Mouse (Mus musculus) intestine, embryonic 14.5 days (tissue): ENCODE results near the gene Babam1. TPM values are rescaled to one million over a fixed set of nuclear protein-coding genes. Genes with fewer than 3 reads are reported as not detected.

Experiments
- ATAC-seq: fragments of 200-750 bp; cut with Nextera tagmentation; replicated peaks from 2 replicates; pipeline ENCODE4 v1.8.0; 2017; ENCODE audit warnings: low read depth, moderate number of reproducible peaks, moderate TSS enrichment, moderate library complexity; ENCODE audit not compliant: low FRiP score, low TSS enrichment
- DNase-seq: peaks from one replicate; pipeline ENCODE4 v3.0.0-alpha.2; 2018; ENCODE audit warnings: low spot score
- H3K27ac ChIP-seq: fragments of 300-500 bp; sonication (generic); 2 replicates; pipeline ENCODE4 v1.5.1; 2014; ENCODE audit warnings: low read depth, mild to moderate bottlenecking, control low read depth
- H3K27me3 ChIP-seq: fragments of 300-500 bp; sonication (generic); replicated peaks from 2 replicates; pipeline ENCODE4 v1.6.1; 2014; ENCODE audit warnings: low read length, control low read depth; ENCODE audit not compliant: control insufficient read depth, insufficient read depth
- H3K36me3 ChIP-seq: fragments of 300-500 bp; sonication (generic); 2 replicates; pipeline ENCODE4 v1.6.1; 2014; ENCODE audit warnings: low read length, control low read depth; ENCODE audit not compliant: control insufficient read depth, insufficient read depth
- H3K4me1 ChIP-seq: fragments of 300-500 bp; sonication (generic); replicated peaks from 2 replicates; pipeline ENCODE4 v1.6.1; 2014; ENCODE audit warnings: low read length, control low read depth, mixed read lengths; ENCODE audit not compliant: control insufficient read depth, insufficient read depth
- H3K4me2 ChIP-seq: fragments of 300-500 bp; sonication (generic); 2 replicates; pipeline ENCODE4 v1.6.1; 2014; ENCODE audit warnings: low read length
- H3K4me3 ChIP-seq: fragments of 300-500 bp; sonication (generic); 2 replicates; pipeline ENCODE4 v1.5.1; 2014; ENCODE audit warnings: low read depth, low read length, control low read depth, mixed read lengths
- H3K9ac ChIP-seq: fragments of 300-500 bp; sonication (generic); 2 replicates; pipeline ENCODE4 v1.6.1; 2014; ENCODE audit warnings: mild to moderate bottlenecking, low read length
- H3K9me3 ChIP-seq: fragments of 300-500 bp; sonication (generic); 2 replicates; pipeline ENCODE4 v1.6.1; 2016; ENCODE audit warnings: low read length, control low read depth; ENCODE audit not compliant: control insufficient read depth
- WGBS: fragments of 180-500 bp; shearing (Covaris S2); extraction: QIAGEN DNeasy Blood & Tissue Kit; methylation state at CpG from one replicate; pipeline ENCODE4 v1.1.7; 2014; 5-methylcytosine and 5-hydroxymethylcytosine counted together
- polyA plus RNA-seq: library from polyadenylated mRNA; unstranded; fragments of >200 nt; fragmentation: Nextera tagmentation; extraction: Ambion mirVana; gene quantifications from 2 replicates; pipeline ENCODE4 v1.2.1, GENCODE M21; 2014

Babam1 gene
- polyA plus RNA-seq, 1 experiment from 2014 or later: 95.1 TPM

GRCm38 (mm10) chr8:71388267-71388666, 8.4 kb upstream of the Babam1 start:
- DNase-seq: no peak
- Histone ChIP-seq H3K4me3 (no peak overlapping the region), H3K9ac (no peak overlapping the region), H3K27ac (no peak overlapping the region), H3K4me2 (no peak overlapping the region), H3K36me3 (no peaks in the 10 kb centered on the region), H3K9me3 (no peaks in the 10 kb centered on the region), H3K27me3 (no peaks in the 10 kb centered on the region), H3K4me1 (peaks cover 3% of the 10 kb centered on the region)
- ATAC-seq: no peak
- 63% methylated on average over 1 of the region's 1 CpGs for WGBS

GRCm38 (mm10) chr8:71391696-71392095, 5.0 kb upstream of the Babam1 start:
- WGBS: 90% methylated on average over 2 of the region's 2 CpGs
- ATAC-seq: no peak
- no peaks in the 10 kb centered on the region for H3K9me3 ChIP-seq
- no peak overlapping the region for H3K27ac ChIP-seq
- no peaks in the 10 kb centered on the region for H3K36me3 ChIP-seq
- no peak overlapping the region for H3K4me2 ChIP-seq
- H3K9ac ChIP-seq: no peak overlapping the region
- no peak overlapping the region for H3K4me3 ChIP-seq
- no peak for DNase-seq
- no peaks in the 10 kb centered on the region for H3K27me3 ChIP-seq
- peaks cover 4% of the 10 kb centered on the region; the same call in 1 of the 2 replicates for H3K4me1 ChIP-seq

- ATAC-seq: no peak
- H3K36me3 ChIP-seq: no peaks in the 10 kb centered on the region
- H3K4me2 ChIP-seq: no peak overlapping the region
- WGBS: 76% methylated on average over 5 of the region's 5 CpGs
- DNase-seq: no peak
- no peak overlapping the region for H3K9ac ChIP-seq
- H3K27me3 ChIP-seq: no peaks in the 10 kb centered on the region
- no peak overlapping the region for H3K27ac ChIP-seq
- no peak overlapping the region for H3K4me3 ChIP-seq
- no peaks in the 10 kb centered on the region for H3K9me3 ChIP-seq
- peaks cover 6% of the 10 kb centered on the region for H3K4me1 ChIP-seq
Measured at GRCm38 (mm10) chr8:71392391-71392790, 4.3 kb upstream of the Babam1 start.

- DNase-seq (no peak), ATAC-seq (no peak)
- Histone ChIP-seq H3K9me3 (no peaks in the 10 kb centered on the region), H3K4me3 (no peak overlapping the region), H3K27me3 (no peaks in the 10 kb centered on the region), H3K36me3 (no peaks in the 10 kb centered on the region), H3K27ac (no peak overlapping the region), H3K4me2 (peak overlapping the region; percentile 9), H3K4me1 (peaks cover 11% of the 10 kb centered on the region), H3K9ac (no peak overlapping the region)
- 15% methylated on average over 3 of the region's 3 CpGs for WGBS
Measured at GRCm38 (mm10) chr8:71392871-71393270, 3.8 kb upstream of the Babam1 start.

DNA sequence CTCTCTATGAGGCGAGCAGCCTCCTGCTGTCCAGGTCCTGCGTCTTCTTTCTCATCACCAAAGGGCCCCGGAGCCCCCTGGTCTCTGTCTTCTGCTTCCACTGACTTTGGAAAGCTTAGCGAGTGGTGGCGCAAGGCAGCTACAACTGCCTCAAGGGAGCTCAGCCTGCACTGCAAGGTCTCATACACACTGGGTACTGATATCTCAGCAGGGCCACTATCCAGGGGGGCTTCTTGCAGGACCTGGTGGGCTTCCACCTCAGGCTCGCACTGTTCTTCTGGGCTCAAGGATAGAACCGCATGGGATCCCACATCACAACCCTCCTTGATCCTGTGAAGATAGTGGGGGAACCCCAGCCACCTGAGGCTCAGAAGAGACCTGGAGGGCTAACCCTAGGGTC, 2.2 kb upstream of the Babam1 start:
- DNase-seq: no peak
- no peak overlapping the region for H3K4me3 ChIP-seq
- ATAC-seq: no peak
- peaks cover 11% of the 10 kb centered on the region for H3K4me1 ChIP-seq
- peaks cover 12% of the 10 kb centered on the region for H3K36me3 ChIP-seq
- H3K27me3 ChIP-seq: no peaks in the 10 kb centered on the region
- no peak overlapping the region for H3K4me2 ChIP-seq
- 80% methylated on average over 7 of the region's 7 CpGs for WGBS
- no peaks in the 10 kb centered on the region for H3K9me3 ChIP-seq
- no peak overlapping the region for H3K9ac ChIP-seq
- H3K27ac ChIP-seq: no peak overlapping the region

- Histone ChIP-seq H3K36me3 (peaks cover 18% of the 10 kb centered on the region), H3K9me3 (no peaks in the 10 kb centered on the region), H3K4me1 (peaks cover 11% of the 10 kb centered on the region), H3K27ac (no peak overlapping the region), H3K27me3 (no peaks in the 10 kb centered on the region), H3K4me2 (no peak overlapping the region), H3K9ac (no peak overlapping the region), H3K4me3 (no peak overlapping the region)
- DNase-seq (no peak), ATAC-seq (no peak)
- WGBS: 81% methylated on average over 10 of the region's 10 CpGs
Measured at GRCm38 (mm10) chr8:71395071-71395470, 1.6 kb upstream of the Babam1 start.

DNA sequence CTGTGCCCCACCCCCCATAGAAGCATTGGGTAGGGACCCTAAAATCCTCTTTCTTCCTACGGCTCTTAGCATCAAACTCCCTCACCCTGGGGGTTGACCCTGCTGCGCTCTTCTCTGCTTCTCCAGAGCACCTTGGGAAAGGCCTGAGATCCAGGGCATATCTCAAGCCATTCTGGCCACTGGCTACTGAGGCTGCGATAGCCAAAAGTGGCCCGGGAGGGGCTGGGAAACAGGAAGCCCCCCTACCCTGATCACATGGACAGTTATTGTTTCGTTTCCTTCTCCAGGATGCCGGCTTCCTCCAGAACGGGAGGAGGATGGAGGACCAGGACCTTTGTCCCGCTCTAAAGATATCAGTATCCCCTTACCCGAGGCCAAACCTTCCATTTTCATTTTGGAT, 1.0 kb upstream of the Babam1 start, which contains the start of gene Ushbp1:
Ushbp1 (minus strand) TSS at position 174 of the 400 bp plus-strand sequence.
- Histone ChIP-seq H3K4me3 (peak within 1 kb of the TSS; percentile 66), H3K4me2 (peak within 1 kb of the TSS; percentile 90), H3K9ac (no peak within 1 kb of the TSS), H3K27ac (peak within 1 kb of the TSS; percentile 59), H3K4me1 (peaks cover 11% of the 10 kb centered on the region), H3K36me3 (peaks cover 19% of the 10 kb centered on the region), H3K27me3 (no peaks in the 10 kb centered on the region), H3K9me3 (no peaks in the 10 kb centered on the region)
- no peak for DNase-seq
- no peak for ATAC-seq
- 84% methylated on average over 9 of the region's 9 CpGs for WGBS

GRCm38 (mm10) chr8:71397701-71398100, 1.0 kb downstream of the Babam1 start:
- 85% methylated on average over 12 of the region's 12 CpGs for WGBS
- Histone ChIP-seq H3K4me2 (peak overlapping the region; percentile 90), H3K27me3 (no peaks in the 10 kb centered on the region), H3K27ac (no peak overlapping the region), H3K36me3 (peaks cover 19% of the 10 kb centered on the region), H3K4me1 (peaks cover 11% of the 10 kb centered on the region), H3K9me3 (no peaks in the 10 kb centered on the region), H3K9ac (no peak overlapping the region; the same call in 1 of the 2 replicates), H3K4me3 (peak overlapping the region; percentile 66)
- ATAC-seq: no peak
- DNase-seq: no peak

DNA sequence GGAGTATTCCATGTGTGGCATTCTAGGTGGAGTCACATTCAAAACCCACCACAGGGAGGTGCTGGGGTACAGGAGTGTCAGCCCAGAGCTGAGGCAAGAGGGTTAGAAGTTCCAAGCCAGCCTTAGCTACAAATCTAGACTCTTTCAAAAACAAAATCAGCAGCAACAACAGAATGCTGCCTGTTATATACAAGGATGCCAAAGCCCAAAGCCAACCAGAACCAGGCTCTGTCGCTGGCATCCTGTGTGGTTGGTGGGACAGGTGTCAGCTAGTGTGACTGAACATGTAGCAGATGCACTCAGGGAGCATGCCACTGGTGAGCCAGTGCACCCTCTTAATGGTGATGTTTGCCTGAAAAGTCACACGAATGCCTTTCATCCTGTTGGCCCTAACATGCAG, 4.2 kb downstream of the Babam1 start:
- Histone ChIP-seq H3K9ac (no peak overlapping the region), H3K9me3 (no peaks in the 10 kb centered on the region), H3K27ac (no peak overlapping the region), H3K4me2 (no peak overlapping the region), H3K4me1 (peaks cover 18% of the 10 kb centered on the region), H3K4me3 (no peak overlapping the region), H3K27me3 (no peaks in the 10 kb centered on the region), H3K36me3 (peaks cover 19% of the 10 kb centered on the region)
- WGBS: 96% methylated on average over 2 of the region's 2 CpGs
- no peak for ATAC-seq
- no peak for DNase-seq
